Comparison of ENCODE assay signal across 8 mouse cellular contexts in genomic region chr16:84703769-84704660, GRCm38 (mm10). TPM values are rescaled to one million over a fixed set of nuclear protein-coding genes. Genes with fewer than 3 reads are reported as not detected.
DNase-seq lines count a peak whose midpoint lies in the region; ATAC-seq and TF ChIP-seq lines count a peak whose summit lies in the region.

No protein-coding gene starts in this region.

- intact Hi-C loops in gastrocnemius, postnatal 36 days (cut with DNase I) = no loop called here

- peaks cover 3% of the 10 kb centered on the region; the same call in 1 of the 2 replicates for H3K27me3 ChIP-seq in heart, embryonic 16.5 days (ENCODE audit: control insufficient read depth, insufficient read depth, low read length)
- peaks cover 7% of the 10 kb centered on the region for H3K27me3 ChIP-seq in ES-Bruce4 (ENCODE audit: control insufficient read depth, insufficient read depth, low read length, poor library complexity, severe bottlenecking)
- peaks cover 26% of the 10 kb centered on the region for H3K27me3 ChIP-seq in hindbrain, embryonic 12.5 days
- peaks cover 23% of the 10 kb centered on the region for H3K27me3 ChIP-seq in midbrain, embryonic 12.5 days

- H3K4me3 ChIP-seq in heart, embryonic 16.5 days (ENCODE audit: low read length) = peak overlapping the region; percentile 68
- peak overlapping the region; percentile 20 for H3K4me3 ChIP-seq in ES-Bruce4 (ENCODE audit: low read depth, low read length)
- peak overlapping the region; percentile 60 for H3K4me3 ChIP-seq in hindbrain, embryonic 12.5 days
- H3K4me3 ChIP-seq in midbrain, embryonic 12.5 days = peak overlapping the region; percentile 58

- no peaks in the 10 kb centered on the region for H3K36me3 ChIP-seq in heart, embryonic 16.5 days (ENCODE audit: control insufficient read depth, insufficient read depth)
- H3K36me3 ChIP-seq in ES-Bruce4 (ENCODE audit: control insufficient read depth, insufficient read depth, low read length, poor library complexity, severe bottlenecking) = no peaks in the 10 kb centered on the region
- H3K36me3 ChIP-seq in hindbrain, embryonic 12.5 days = no peaks in the 10 kb centered on the region
- H3K36me3 ChIP-seq in midbrain, embryonic 12.5 days = no peaks in the 10 kb centered on the region

- H3K9me3 ChIP-seq in heart, embryonic 16.5 days (replicated peaks; ENCODE audit: control insufficient read depth, low read length) = no peaks in the 10 kb centered on the region
- H3K9me3 ChIP-seq in ES-Bruce4 (replicated peaks; ENCODE audit: control insufficient read depth, insufficient read depth, low read length, poor library complexity, severe bottlenecking) = no peaks in the 10 kb centered on the region
- H3K9me3 ChIP-seq in hindbrain, embryonic 12.5 days (replicated peaks) = no peaks in the 10 kb centered on the region
- no peaks in the 10 kb centered on the region for H3K9me3 ChIP-seq in midbrain, embryonic 12.5 days

- TF ChIP-seq POLR2A in ES-Bruce4 (IDR thresholded peaks at IDR 0.05; ENCODE audit: insufficient read depth, low read length) = no peak

- TF ChIP-seq CTCF in ES-Bruce4 (IDR thresholded peaks at IDR 0.05; ENCODE audit: low read depth, low read length) = no peak

- H3K9ac ChIP-seq in heart, embryonic 16.5 days (ENCODE audit: low read length) = no peak overlapping the region; the same call in 1 of the 2 replicates
- peak overlapping the region; percentile 98 for H3K9ac ChIP-seq in ES-Bruce4 (ENCODE audit: low read depth, poor library complexity, severe bottlenecking)
- no peak overlapping the region for H3K9ac ChIP-seq in hindbrain, embryonic 12.5 days
- H3K9ac ChIP-seq in midbrain, embryonic 12.5 days (replicated peaks) = no peak overlapping the region

- no peaks in the 10 kb centered on the region; the same call in 1 of the 2 replicates for H3K4me1 ChIP-seq in heart, embryonic 16.5 days (ENCODE audit: control insufficient read depth, insufficient read depth, low read length)
- no peaks in the 10 kb centered on the region for H3K4me1 ChIP-seq in ES-Bruce4 (ENCODE audit: control insufficient read depth, insufficient read depth, low read length)
- peaks cover 4% of the 10 kb centered on the region; the same call in 1 of the 2 replicates for H3K4me1 ChIP-seq in hindbrain, embryonic 12.5 days
- peaks cover 7% of the 10 kb centered on the region; the same call in 1 of the 2 replicates for H3K4me1 ChIP-seq in midbrain, embryonic 12.5 days

- 64% methylated on average over 13 of the region's 13 CpGs for WGBS in heart, embryonic 16.5 days
- WGBS in hindbrain, embryonic 12.5 days = 71% methylated on average over 13 of the region's 13 CpGs
- 68% methylated on average over 13 of the region's 13 CpGs for WGBS in midbrain, embryonic 12.5 days

- ATAC-seq in heart, embryonic 16.5 days (replicated peaks; ENCODE audit: extremely low read depth, insufficient read depth, low FRiP score) = no peak
- ATAC-seq in hindbrain, embryonic 12.5 days (ENCODE audit: low FRiP score) = no peak
- ATAC-seq in midbrain, embryonic 12.5 days (ENCODE audit: low FRiP score, low read depth) = no peak
- ATAC-seq in cerebellum, adult (ENCODE audit: insufficient number of reproducible peaks, low FRiP score, low TSS enrichment) = no peak

- H3K27ac ChIP-seq in heart, embryonic 16.5 days (ENCODE audit: low read length) = no peak overlapping the region
- no peak overlapping the region for H3K27ac ChIP-seq in ES-Bruce4 (ENCODE audit: insufficient read depth, low read length)
- H3K27ac ChIP-seq in hindbrain, embryonic 12.5 days = no peak overlapping the region
- H3K27ac ChIP-seq in midbrain, embryonic 12.5 days (replicated peaks) = no peak overlapping the region

- DNase-seq in heart, adult 9 months (ENCODE audit: low spot score in 2 of 2) = no peak
- no peak for DNase-seq in adrenal gland, postnatal 4 days (ENCODE audit: low spot score in 2 of 2)
- DNase-seq in gastrocnemius, postnatal 36 days = no peak

- TF ChIP-seq EP300 in ES-Bruce4 (IDR thresholded peaks at IDR 0.05; ENCODE audit: insufficient read depth, low read depth, low read length) = no peak

- H3K4me2 ChIP-seq in heart, embryonic 16.5 days (ENCODE audit: low read depth, low read length) = peak overlapping the region; percentile 99
- H3K4me2 ChIP-seq in hindbrain, embryonic 12.5 days (replicated peaks) = peak overlapping the region; percentile 97
- peak overlapping the region; percentile 98 for H3K4me2 ChIP-seq in midbrain, embryonic 12.5 days (replicated peaks)

RNA-seq across cellular contexts. Expression of gene Mrpl39, which starts 31.5 kb away (rescaled TPM):
- 51.9 and 53.4 TPM in 2 replicates for polyA plus RNA-seq in heart, embryonic 16.5 days (2015; fragmentation: Nextera tagmentation; extraction: Ambion mirVana)
- 50.1 and 53.2 TPM in 2 replicates for polyA plus RNA-seq in ES-Bruce4 (2011; ENCODE audit: insufficient read depth, insufficient read length, low read depth, missing spikeins)
- polyA plus RNA-seq in hindbrain, embryonic 12.5 days (2016; fragmentation: Nextera tagmentation; extraction: Ambion mirVana) = 42.7 and 47.0 TPM in 2 replicates
- 49.4 and 51.3 TPM in 2 replicates for polyA plus RNA-seq in midbrain, embryonic 12.5 days (2016; fragmentation: Nextera tagmentation; extraction: Ambion mirVana)
- total RNA-seq in adrenal gland, postnatal 4 days (2021) = 10 to 100 TPM; 44.5 to 47.2 TPM
- 10 to 100 TPM; 15.7 to 16.2 TPM for total RNA-seq in gastrocnemius, postnatal 36 days (2021)
